Comparison of ENCODE assay signal across 8 mouse cellular contexts in the genomic region with DNA sequence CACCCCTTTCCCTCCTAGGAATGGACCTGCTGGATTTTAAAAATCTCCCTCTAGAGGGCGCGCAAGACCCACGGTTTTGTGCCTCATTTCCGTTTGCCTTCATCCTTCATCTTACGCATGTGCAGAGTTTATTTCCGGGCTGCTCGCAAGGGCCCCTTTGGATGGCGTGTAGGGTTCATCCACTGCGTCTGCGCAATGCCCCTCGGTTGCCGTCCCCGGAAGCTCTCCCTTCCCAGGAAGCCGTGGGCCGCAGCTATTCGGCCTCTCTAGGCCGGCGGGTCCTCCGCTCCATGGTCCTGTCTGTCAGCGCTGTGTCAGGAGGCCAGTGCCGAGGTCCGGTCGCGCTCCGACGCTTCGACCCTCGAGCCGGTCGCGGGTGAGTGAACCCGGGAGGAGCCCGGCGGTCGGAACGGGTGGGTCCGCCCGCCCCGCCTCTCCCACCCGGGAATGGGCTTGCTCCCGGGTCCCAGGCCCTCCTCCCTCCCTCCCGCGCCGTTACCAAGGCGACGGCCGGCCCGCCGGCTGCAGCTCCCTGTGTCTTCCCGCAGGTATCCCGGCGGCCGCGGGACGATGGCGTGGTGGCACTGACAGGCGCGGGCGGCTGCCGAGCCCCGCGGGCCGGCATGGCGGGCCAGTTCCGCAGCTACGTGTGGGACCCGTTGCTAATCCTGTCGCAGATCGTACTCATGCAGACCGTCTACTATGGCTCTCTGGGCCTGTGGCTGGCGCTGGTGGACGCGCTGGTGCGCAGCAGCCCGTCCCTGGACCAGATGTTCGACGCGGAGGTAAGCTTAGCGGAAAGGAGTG. TPM values are rescaled to one million over a fixed set of nuclear protein-coding genes. Genes with fewer than 3 reads are reported as not detected.
A peak's percentile ranks its signal among the peaks of the same experiment; 100 is the strongest.
DNase-seq lines count a peak whose midpoint lies in the region; ATAC-seq lines count a peak whose summit lies in the region.

A gene (plus strand): TSS at position 223 of the 807 bp plus-strand sequence.

- no peaks in the 10 kb centered on the region for H3K27me3 ChIP-seq in hindbrain, embryonic 14.5 days (ENCODE audit: control insufficient read depth, insufficient read depth, low read length)

- peak within 1 kb of the TSS; percentile 73 for H3K4me3 ChIP-seq in hindbrain, embryonic 14.5 days (replicated peaks; ENCODE audit: low read length)

- peaks cover 17% of the 10 kb centered on the region for H3K4me1 ChIP-seq in hindbrain, embryonic 14.5 days (replicated peaks; ENCODE audit: control insufficient read depth, insufficient read depth, low read length)

- H3K9ac ChIP-seq in hindbrain, embryonic 14.5 days, result peak within 1 kb of the TSS; percentile 78

- ATAC-seq in hindbrain, embryonic 14.5 days (ENCODE audit: low FRiP score), result peak; percentile 98

- H3K9me3 ChIP-seq in hindbrain, embryonic 14.5 days (ENCODE audit: control insufficient read depth, low read length), result no peaks in the 10 kb centered on the region

- under 1% methylated on average over 65 of the region's 79 CpGs for WGBS in hindbrain, embryonic 14.5 days

- peak within 1 kb of the TSS; percentile 93 for H3K27ac ChIP-seq in hindbrain, embryonic 14.5 days

- peaks cover 27% of the 10 kb centered on the region for H3K36me3 ChIP-seq in hindbrain, embryonic 14.5 days (replicated peaks; ENCODE audit: control insufficient read depth, insufficient read depth)

- peak within 1 kb of the TSS; percentile 75 for H3K4me2 ChIP-seq in hindbrain, embryonic 14.5 days (replicated peaks)

- peak; percentile 99 for DNase-seq in R1 (ENCODE audit: low read depth, low spot score)
- DNase-seq in cerebellum, postnatal 25 days, result peak; percentile 96
- peak; percentile 89 to 93 for DNase-seq in frontal cortex, postnatal 25 days (ENCODE audit: low spot score in 2 of 2)
- peak; percentile 95 for DNase-seq in hindbrain, embryonic 14.5 days (ENCODE audit: low spot score)
- DNase-seq in layer of hippocampus, postnatal 36 days, result peak; percentile 96 to 97
- peak; percentile 98 for DNase-seq in lung, postnatal 36 days
- DNase-seq in retina, postnatal 1 day, result peak; percentile 99
- peak; percentile 89 to 96 for DNase-seq in urinary bladder, adult 18-20 months (ENCODE audit: low spot score in 2 of 2)

RNA-seq across cellular contexts. Expression of the gene that starts here (rescaled TPM):
- 8.6 and 10.0 TPM in 2 replicates for polyA plus RNA-seq in hindbrain, embryonic 14.5 days (2014; fragmentation: Nextera tagmentation; extraction: Ambion mirVana)
- 10 to 100 TPM in 1 of 2 experiments, 1 to 10 TPM in 1; 7.0 to 13.3 TPM for total RNA-seq in layer of hippocampus, postnatal 36 days (2021)

Comparison
In these comparisons a context has a peak if more than half of its experiments do, and no peak if none do; other contexts are left out.
1. Peak in every context shown above with its lines: DNase-seq, ATAC-seq, H3K4me3 ChIP-seq and H3K27ac ChIP-seq.